Mouse (Mus musculus) heart, adult 8-10 months (tissue): ENCODE measurements around the gene P2ry13. TPM values are rescaled to one million over a fixed set of nuclear protein-coding genes. Genes with fewer than 3 reads are reported as not detected.

Experiments used
- DNase-seq: peaks from one replicate; pipeline ENCODE4 v3.0.0; 2022; ENCODE audit warnings: low spot score
- total RNA-seq, 4 experiments: library from RNA; stranded (reverse); gene quantifications; 2 replicates each; pipeline ENCODE4 v1.2.4; 2022

The P2ry13 gene
- 1 to 10 TPM in 1 of 4 experiments, under 1 TPM in 3; 0.49 to 1.4 (median 0.76) TPM for total RNA-seq

- no peak for DNase-seq
Observed at GRCm38 (mm10) chr3:59210727-59211126, at the start of gene P2ry13. P2ry13 (minus strand) TSS chr3:59210882.

GRCm38 (mm10) chr3:59257740-59258664 is 47.3 kb upstream of the P2ry13 start:
- DNase-seq, result no peak

GRCm38 (mm10) chr3:59250454-59250853 is 39.8 kb upstream of the P2ry13 start:
- DNase-seq, result no peak

- DNase-seq, result no peak
Observed at GRCm38 (mm10) chr3:59248031-59248430, 37.3 kb upstream of the P2ry13 start.

- DNase-seq, result no peak
Observed at GRCm38 (mm10) chr3:59243384-59243783, 32.7 kb upstream of the P2ry13 start.

GRCm38 (mm10) chr3:59234878-59235277 is 24.2 kb upstream of the P2ry13 start:
- DNase-seq, result no peak

GRCm38 (mm10) chr3:59230912-59231311 is 20.2 kb upstream of the P2ry13 start:
- DNase-seq, result no peak

- peak; percentile 69 for DNase-seq
Observed at GRCm38 (mm10) chr3:59228730-59229551, 18.3 kb upstream of the P2ry13 start.

- DNase-seq, result no peak
Observed at GRCm38 (mm10) chr3:59227696-59228095, 17.0 kb upstream of the P2ry13 start.

GRCm38 (mm10) chr3:59225411-59225810 is 14.7 kb upstream of the P2ry13 start:
- no peak for DNase-seq

- DNase-seq, result no peak
Observed at GRCm38 (mm10) chr3:59222303-59222702, 11.6 kb upstream of the P2ry13 start.

GRCm38 (mm10) chr3:59219326-59219725 is 8.6 kb upstream of the P2ry13 start:
- DNase-seq, result no peak

- no peak for DNase-seq
Observed at GRCm38 (mm10) chr3:59217211-59217610, 6.5 kb upstream of the P2ry13 start.

GRCm38 (mm10) chr3:59212404-59212803 is 1.7 kb upstream of the P2ry13 start:
- DNase-seq, result no peak

GRCm38 (mm10) chr3:59211784-59212183 is 1.1 kb upstream of the P2ry13 start:
- peak; percentile 24 for DNase-seq

- no peak for DNase-seq
Observed at GRCm38 (mm10) chr3:59210089-59210488, 593 bp downstream of the P2ry13 start.

GRCm38 (mm10) chr3:59208650-59209548 is 1.8 kb downstream of the P2ry13 start:
- peak; percentile 75 for DNase-seq

GRCm38 (mm10) chr3:59205941-59206340 is 4.7 kb downstream of the P2ry13 start:
- DNase-seq, result no peak

GRCm38 (mm10) chr3:59204719-59205503 is 5.8 kb downstream of the P2ry13 start:
- peak; percentile 24 for DNase-seq

- no peak for DNase-seq
Observed at GRCm38 (mm10) chr3:59203802-59204520, 6.7 kb downstream of the P2ry13 start.
